Mouse (Mus musculus) spleen, postnatal 4 days (tissue): Measurements from ENCODE around the gene Srsf3.
A peak's percentile ranks its signal among the peaks of the same experiment; 100 is the strongest.
"Not testable (repeated sequence)": the region's sequence is repeated elsewhere in the genome, so short reads cannot be mapped to it uniquely, and the experiment has no call there.

ENCODE experiments used
- DNase-seq, 2 experiments: peaks; one replicate each; pipeline ENCODE4 v3.0.0; 2022; ENCODE audit warnings: low spot score in 2 of 2

Gene Srsf3

DNA sequence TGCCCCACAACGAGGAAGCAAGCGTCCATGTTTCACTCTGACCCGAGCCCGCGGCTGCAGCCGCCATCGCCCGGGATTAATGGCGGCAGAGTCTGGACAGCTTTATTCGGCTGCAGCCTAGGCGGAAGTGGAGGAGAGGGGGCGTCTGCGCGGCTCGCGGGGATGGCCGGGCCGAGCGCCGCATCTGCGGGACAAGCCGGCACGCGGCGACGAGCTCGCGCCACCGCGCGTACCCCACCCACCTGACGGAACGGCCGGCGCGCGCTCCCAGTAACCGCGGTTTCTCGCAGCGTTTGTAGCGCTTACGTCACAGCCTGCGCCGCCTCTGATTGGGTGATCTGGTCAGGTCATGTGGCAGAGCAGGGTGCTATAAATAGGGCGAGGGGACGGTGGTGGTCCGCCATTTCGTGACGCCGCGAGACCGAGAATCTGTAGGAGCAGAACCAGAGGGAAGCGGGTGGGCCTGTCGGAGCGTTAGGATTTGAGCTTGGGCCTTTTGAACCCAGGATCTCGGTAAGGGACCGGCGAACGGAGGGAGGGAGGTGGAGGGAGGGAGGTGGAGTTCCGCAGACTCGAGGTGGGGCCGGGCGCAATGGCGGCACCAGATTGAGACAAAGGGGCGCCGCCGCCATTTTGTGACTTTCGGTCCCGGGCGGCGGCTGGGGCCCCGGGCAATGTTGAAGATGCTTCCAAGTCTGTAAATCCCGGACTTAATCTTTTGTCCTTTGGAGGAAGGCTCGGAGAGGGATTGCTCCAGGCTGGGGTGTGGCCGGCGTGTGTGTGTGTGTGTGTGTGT, at the start of gene Srsf3:
Srsf3 (plus strand) TSS at position 355 of the 796 bp plus-strand sequence.
- peak; percentile 99 for DNase-seq

DNA sequence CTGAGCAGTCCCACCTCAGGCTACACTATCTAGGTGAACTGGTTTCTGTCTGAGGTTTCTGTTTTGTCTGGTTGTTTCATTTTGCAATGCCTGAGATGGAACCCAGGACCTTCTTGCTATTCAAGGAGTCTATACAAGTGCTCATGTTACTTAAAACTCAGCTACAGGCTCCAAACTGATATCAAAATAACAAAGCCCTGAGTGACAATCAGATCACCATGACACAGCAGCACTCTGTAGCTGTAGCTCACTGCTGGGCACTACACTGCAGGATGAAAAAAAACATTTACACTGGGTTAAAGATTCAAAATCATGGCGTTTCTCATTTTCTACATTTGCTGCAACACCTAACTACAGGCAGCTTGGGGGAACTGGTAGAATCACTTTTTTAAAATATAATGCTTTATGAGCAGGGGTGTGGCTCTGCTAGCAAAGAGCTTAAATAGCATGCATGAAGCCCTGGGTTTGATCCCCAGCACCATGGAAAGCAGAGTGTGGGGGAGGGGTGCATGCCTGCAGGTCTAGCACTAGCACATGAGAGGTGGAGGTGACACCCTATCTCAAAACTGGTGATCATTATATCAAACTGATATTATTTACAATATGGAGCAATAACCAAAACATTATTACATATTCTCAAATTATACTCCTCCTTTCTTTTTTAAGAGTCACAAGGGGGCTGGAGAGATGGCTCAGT, 47.6 kb upstream of the Srsf3 start:
- DNase-seq: no peak

DNA sequence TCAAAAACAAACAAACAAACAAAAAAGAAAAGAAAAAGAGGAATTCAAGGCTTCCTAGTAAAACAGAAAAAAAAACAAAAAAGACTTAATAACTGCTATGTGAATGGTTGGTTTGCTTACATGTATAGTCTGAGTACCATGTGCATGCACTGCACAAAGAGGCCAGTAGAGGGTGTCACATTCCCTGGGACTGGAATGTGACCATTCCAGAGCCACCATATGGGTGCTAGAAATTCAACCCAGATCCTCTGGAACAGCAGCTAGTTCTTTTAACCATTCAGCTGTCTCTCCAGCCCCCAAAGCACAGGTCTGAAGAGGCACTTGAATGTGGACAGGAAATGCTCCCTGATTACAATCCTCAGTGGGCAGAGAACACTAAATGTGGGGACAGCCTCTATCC, 45.6 kb upstream of the Srsf3 start:
- peak in 1 of 2 experiments; percentile 37 for DNase-seq

DNA sequence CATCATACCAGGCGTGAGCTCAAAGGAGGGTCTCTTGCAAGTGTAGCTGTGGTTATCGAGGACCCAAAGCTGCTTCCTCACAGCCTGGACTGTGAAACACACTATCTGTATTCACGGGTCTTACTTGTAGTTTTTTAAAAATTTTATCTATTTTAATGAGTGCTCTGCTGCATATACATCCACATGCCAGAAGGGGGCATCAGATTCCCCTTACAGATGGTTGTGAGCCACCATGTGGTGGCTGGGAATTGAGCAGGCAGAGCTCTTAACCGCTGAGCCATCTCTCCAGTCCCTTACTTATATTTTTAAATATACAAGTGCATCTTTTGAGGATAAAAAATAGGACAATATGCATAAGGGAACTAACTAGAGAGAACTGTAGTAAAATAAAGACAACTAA, 44.7 kb upstream of the Srsf3 start:
- DNase-seq: peak; percentile 55 to 71

- DNase-seq: no peak
Observed at GRCm38 (mm10) chr17:28988291-28988690, 44.1 kb upstream of the Srsf3 start.

GRCm38 (mm10) chr17:28988996-28989395, 43.4 kb upstream of the Srsf3 start:
- DNase-seq: no peak

DNA sequence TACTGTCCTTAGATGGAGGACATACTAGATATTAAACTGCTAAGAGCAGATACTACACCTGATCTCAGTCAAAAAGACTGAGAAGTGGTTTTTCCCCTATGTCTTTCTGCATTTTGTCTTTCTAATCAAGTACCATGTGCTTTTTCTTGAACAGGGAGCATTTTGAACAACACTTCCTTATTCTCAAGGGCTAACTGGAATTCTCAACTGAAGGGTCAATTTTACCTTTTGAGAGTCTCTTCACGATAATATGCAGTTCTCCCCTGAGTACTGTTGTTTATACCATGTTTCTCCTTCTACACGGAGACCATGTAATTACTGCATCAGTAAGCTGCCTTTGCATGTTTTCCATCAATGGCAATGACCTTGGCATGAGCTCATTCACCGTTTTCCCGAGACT, 42.4 kb upstream of the Srsf3 start:
- DNase-seq: no peak

- DNase-seq: no peak
Observed at GRCm38 (mm10) chr17:28991286-28991685, 41.1 kb upstream of the Srsf3 start.

GRCm38 (mm10) chr17:28992105-28992504, 40.3 kb upstream of the Srsf3 start:
- DNase-seq: no peak

- not testable (repeated sequence) for DNase-seq
Observed at GRCm38 (mm10) chr17:28993004-28993403, 39.4 kb upstream of the Srsf3 start.

DNA sequence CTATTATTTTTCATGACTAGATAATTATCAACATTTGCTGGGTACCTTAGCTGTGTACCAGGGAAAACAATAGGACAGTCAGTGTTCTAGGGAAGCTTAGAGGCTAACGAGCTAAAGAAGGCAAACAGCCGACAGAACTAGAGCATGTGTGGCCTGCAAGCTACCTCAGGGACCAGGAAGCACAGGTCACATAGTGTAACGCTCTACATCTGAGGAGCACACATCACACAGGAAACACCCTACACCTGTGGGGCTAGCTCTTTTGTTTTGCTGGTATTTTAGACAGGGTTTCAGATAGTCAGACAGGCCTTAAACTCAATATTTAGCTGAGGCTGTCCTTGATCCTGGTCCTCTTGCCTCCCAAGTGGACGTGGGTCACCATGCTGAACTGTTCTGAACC, 37.8 kb upstream of the Srsf3 start:
- DNase-seq: no peak

GRCm38 (mm10) chr17:29000465-29000864, 32.0 kb upstream of the Srsf3 start:
- no peak for DNase-seq

GRCm38 (mm10) chr17:29003740-29004139, 28.7 kb upstream of the Srsf3 start:
- DNase-seq: no peak

DNA sequence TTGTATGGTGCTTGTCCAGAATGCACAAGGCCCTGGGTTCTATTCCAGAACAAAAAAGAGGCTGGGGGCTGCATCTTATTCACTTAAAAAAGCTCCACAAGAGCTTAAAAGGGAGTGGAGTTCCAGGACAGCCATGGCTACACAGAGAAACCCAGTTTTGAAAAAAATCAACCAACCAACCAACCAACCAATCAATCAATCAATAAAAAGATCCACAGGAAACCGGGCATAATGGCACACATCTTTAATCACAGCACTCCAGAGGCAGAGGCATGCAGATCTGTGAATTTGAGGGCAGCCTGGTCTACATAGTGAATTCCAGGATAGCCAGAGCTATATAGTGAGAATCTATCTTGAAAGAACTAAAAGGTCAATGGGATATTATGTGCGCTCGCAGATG, 27.4 kb upstream of the Srsf3 start:
- no peak for DNase-seq

DNA sequence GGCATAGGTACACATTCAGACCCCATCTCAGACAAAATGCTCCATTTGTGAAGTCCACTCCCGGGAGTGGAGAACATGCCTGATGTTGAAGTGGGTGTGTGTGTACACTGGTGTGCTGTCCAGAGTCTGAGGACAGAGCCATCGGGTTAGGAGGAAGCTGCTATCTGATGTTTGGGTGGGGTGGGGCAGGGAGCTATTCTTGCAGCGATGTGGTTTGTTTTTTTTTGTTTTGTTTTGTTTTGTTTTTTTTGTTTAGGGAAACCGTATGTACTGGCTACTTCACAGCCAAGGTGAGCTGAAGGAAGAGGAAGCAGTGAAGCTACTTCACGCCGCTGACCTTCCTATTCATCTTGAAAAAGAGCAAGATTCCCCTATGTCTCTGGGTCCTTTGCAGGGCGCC, 25.6 kb upstream of the Srsf3 start:
- no peak for DNase-seq

DNA sequence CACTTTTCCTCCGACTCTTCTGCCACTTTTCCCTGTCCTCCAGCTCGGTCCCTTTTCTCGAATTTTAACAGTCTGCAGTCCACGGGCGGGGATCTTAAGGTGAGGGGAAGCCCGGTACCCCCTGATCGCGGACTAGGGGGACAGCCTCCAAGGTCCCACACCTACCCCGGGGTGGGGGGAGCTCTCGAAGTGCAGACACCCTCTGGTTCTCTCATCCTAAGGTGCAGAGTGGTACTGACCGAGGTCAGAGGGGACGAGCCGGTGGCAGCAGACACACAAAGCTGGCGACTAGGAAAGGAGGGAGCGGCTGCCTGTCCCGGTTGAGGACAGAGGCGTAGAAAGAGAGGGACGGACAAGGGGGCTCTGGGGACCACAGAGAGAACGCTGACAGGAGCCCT, 25.2 kb upstream of the Srsf3 start:
- peak in 1 of 2 experiments; percentile 83 for DNase-seq

- peak; percentile 92 to 98 for DNase-seq
Observed at GRCm38 (mm10) chr17:29007641-29008325, 24.6 kb upstream of the Srsf3 start, which contains the start of gene Stk38. TSS of gene Stk38 (minus strand) at chr17:29007995.

DNA sequence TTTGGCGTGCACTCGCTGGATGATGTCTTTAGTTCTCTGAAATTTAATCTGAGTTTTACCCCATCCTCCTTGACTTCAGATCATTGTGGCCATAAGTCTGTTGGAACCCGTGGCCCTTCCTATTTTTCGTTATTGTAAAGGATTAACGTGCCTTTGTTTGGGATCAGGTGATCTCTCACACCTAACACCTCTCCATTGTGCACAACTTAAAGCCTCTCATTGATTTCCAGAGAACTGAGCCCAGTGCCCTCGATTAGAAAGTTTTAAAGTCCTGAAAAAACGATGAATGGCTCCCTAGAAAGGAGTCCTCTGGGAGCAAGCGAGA, 24.1 kb upstream of the Srsf3 start:
- no peak for DNase-seq

DNA sequence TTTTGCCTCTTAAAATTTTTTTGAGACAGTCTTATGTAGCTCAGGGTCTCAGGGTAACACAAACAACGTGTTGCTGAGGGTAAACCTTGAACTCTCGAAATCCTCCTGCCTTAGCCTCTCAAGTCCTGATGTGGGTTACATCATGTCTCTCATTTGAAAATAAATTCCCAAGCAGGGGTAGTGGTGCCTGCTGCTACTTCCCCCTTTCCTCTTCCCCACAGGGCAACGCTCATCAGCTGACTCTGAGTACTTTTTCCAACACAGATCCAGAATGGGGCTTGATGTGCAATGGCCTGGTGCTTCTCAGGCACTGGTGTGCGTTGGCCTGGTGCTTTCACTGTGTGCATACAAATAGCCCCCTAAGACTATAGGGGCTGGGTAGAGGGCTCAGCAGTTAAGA, 23.2 kb upstream of the Srsf3 start:
- no peak for DNase-seq

DNA sequence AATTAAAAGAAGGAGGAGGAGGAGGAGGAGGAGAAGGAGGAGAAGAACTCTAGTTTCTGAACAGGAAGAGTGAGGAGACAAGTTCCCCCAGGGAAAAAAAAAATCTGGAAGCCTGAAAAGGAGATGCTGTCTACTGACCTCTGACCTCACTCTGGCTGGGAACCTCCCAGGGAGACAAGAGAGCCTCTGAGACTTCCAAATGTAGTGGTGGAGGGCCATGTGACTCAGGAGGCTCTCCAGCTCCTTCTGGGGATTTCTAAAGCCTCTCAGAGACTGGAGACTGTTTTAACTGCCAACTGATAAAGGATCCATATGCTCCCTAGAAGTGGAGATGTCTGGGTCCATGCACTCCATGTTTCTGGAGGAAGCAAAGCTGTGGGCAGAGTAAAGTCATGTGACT, 18.2 kb upstream of the Srsf3 start:
- no peak for DNase-seq

DNA sequence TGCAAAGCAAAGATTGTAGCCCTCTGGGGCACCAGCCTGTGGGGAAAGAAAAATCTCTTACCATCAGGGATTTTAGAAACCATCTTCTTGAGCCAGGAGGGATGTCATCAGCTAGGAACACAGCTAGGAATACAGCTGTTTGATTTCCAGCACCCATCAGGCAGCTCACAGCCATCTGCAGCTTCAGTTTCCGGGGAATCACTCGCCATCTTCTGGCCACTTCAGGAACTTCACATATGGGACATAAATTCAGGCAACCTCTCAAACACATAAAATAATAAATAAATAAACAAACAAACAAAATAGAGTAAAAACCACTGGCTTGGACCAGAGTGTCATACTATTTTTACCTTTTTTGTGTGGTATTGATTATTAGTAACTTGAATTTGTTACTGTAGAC, 16.8 kb upstream of the Srsf3 start:
- peak; percentile 64 to 83 for DNase-seq

DNA sequence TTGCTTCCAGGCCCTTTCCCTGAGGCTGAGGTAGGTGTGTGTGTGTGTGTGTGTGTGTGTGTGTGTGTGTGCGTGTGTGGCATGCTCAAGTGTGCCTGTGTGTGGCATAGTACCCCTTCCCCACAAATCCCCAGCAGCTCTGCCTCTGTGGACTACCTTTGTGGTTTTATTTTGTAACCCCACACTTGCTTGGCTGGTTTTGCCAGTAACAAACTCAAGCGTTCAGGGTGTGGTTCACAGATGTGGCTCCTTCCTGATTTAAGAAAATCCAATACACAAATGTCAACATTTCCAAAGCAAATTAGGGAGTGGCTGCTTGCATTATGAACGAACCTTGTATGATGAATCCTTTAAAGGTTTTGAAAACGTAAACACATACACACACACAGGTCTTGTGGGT, 15.7 kb upstream of the Srsf3 start:
- DNase-seq: no peak
